Mouse (Mus musculus) heart, adult 2 months (tissue): ENCODE results near the gene Kcna2.

Experiments used
- CTCF ChIP-seq: fragments of 200-600 bp; IDR thresholded peaks from 2 replicates; pipeline ENCODE4 v1.8.1; 2022; ENCODE audit warnings: antibody characterized with exemption, mild to moderate bottlenecking, moderate library complexity
- POLR2A ChIP-seq: fragments of 200-500 bp; IDR thresholded peaks from 2 replicates; pipeline ENCODE4 v1.6.1; 2011; ENCODE audit warnings: mild to moderate bottlenecking, low read depth, low read length, control low read depth; ENCODE audit not compliant: insufficient read depth

DNA sequence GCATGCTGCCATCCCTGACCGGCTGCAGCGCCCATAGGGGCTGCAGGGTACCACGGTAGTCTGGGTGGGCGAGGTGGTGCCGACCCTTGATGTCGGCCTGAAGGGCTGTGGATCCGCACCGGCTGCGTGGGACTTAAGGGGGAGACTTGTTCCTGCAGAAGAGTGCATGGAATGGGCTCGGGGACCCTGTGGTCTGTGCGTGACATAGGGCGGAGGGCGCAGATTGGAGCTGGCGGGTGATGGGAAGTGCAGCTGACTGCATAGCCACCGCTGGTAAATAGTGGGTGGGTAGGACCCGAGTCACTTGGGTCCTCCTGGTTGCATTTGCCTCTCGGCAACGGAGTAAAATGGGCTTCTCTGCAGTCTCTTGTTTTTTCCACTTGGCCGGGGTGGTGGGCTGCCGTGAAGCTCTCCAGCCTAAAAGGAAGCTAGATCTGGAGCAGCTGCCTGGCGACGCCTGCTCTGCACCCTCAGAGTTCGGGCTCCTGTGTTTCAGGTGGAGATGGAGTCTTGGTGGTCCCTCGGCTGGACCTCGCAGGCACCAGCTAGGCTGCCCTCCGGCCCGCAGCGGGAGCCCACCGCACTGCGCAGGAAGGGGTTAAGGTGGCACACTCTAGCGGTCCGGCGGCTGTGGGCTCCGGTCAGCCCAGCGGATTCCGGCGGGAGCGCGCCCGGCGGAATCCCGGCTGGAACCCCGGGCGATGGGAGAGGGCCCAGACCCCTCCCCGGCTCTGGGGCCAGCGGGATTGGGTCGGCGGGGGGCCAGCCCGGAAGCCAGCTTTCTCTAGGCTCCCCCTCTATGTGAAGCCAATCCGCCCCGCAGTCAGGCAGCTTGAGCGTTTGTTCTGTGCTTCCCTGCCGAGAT is 1.1 kb downstream of the Kcna2 start:
- TF ChIP-seq POLR2A (no peak), CTCF (no peak)
